Mouse (Mus musculus) frontal cortex, postnatal 36 days (tissue): ENCODE measurements around the gene Fam122a.

ENCODE experiments used
- DNase-seq, 2 experiments: peaks; one replicate each; pipeline ENCODE4 v3.0.0; 2022; ENCODE audit warnings: low spot score in 2 of 2

Gene Fam122a

GRCm38 (mm10) chr19:24431381-24431780, 45.8 kb downstream of the Fam122a start:
- no peak for DNase-seq

GRCm38 (mm10) chr19:24428011-24428410, 49.1 kb downstream of the Fam122a start:
- no peak for DNase-seq

- DNase-seq = no peak
These were observed 49.9 kb downstream of the Fam122a start for GRCm38 (mm10) chr19:24427258-24427657.

GRCm38 (mm10) chr19:24426759-24427181, 50.4 kb downstream of the Fam122a start:
- no peak for DNase-seq
